Mouse (Mus musculus): ENCODE data around the gene Cacng3. TPM values are rescaled to one million over a fixed set of nuclear protein-coding genes. Genes with fewer than 3 reads are reported as not detected.

Cacng3 gene
- polyA plus RNA-seq, 1 experiment: 77.1 TPM

- Histone ChIP-seq H3K4me3 (ENCODE audit: insufficient read depth, low read length) (no peak overlapping the region), H3K27ac (ENCODE audit: insufficient read depth, low read length) (no peak overlapping the region), H3K4me1 (ENCODE audit: control insufficient read depth, insufficient read depth, low read length) (no peaks in the 10 kb centered on the region)
- TF ChIP-seq POLR2A (IDR thresholded peaks at IDR 0.05; ENCODE audit: extremely low read depth, insufficient read depth, low read length) (no peak), CTCF (IDR thresholded peaks at IDR 0.05; ENCODE audit: extremely low read depth, insufficient read depth, low read length) (no peak)
Observed at GRCm38 (mm10) chr7:122800821-122801220, 130.5 kb downstream of the Cacng3 start.

DNA sequence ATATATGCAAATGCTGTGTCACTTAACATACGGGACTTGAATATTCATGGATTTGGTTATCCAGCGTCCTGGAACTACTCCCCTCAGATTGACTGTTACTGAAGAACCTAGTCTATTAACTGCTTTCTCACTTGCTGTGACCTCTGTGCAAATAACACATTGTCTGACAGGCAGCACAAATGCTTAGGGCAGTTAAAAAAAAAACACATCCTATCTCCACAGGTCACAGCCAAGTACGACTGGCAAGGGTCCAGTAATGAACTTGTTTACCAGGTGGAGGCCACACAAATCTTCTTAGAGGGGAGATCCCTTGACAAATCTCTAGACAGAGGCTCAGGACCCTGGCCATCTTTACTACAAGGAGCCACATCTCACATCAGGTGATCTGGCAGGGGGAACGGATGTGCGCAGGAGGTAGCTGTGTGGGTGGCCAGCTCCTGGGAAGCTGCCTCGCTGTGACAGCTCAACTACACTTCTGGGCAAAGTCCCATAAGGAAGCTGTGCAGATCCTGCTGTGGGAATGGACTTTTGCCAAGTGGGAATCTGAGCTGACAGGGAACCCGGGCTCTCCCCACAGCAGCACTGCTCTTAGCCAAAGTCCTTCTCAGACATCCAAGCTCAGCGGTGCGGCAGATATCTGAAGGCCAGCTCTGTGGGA is 133.7 kb downstream of the Cacng3 start:
- no peak for TF ChIP-seq POLR2A (IDR thresholded peaks at IDR 0.05; ENCODE audit: extremely low read depth, insufficient read depth, low read length)
- TF ChIP-seq CTCF (IDR thresholded peaks at IDR 0.05; ENCODE audit: extremely low read depth, insufficient read depth, low read length): no peak

DNA sequence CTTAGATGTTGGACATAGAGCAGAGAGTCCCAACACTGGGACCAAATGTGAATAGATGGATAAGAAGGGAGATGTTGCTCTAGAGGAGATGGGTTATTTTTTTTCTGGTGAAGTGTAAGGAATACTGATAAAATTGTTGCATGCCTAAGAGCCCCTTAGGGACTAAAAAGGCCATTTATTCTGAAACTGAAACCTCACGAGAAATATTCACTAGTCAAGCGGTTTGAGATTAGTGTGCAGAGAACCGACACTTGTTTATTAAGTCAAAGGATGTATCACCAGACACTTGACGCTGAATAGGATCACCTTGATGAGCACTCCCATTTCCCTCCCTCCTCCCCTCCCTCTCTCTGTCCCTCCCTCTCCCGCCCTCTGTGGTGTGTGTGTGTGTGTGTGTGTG is 136.2 kb downstream of the Cacng3 start:
- no peak overlapping the region for H3K27ac ChIP-seq (ENCODE audit: insufficient read depth, low read length)
- no peak for TF ChIP-seq CTCF (IDR thresholded peaks at IDR 0.05; ENCODE audit: extremely low read depth, insufficient read depth, low read length)
- no peak for TF ChIP-seq POLR2A (IDR thresholded peaks at IDR 0.05; ENCODE audit: extremely low read depth, insufficient read depth, low read length)
- no peaks in the 10 kb centered on the region for H3K4me1 ChIP-seq (ENCODE audit: control insufficient read depth, insufficient read depth, low read length)
- no peak overlapping the region for H3K4me3 ChIP-seq (ENCODE audit: insufficient read depth, low read length)

More for the DNA sequence above, 133.7 kb downstream of the Cacng3 start:
- Histone ChIP-seq H3K4me1 (ENCODE audit: control insufficient read depth, insufficient read depth, low read length) (no peaks in the 10 kb centered on the region), H3K4me3 (ENCODE audit: insufficient read depth, low read length) (no peak overlapping the region), H3K27ac (ENCODE audit: insufficient read depth, low read length) (no peak overlapping the region)

DNA sequence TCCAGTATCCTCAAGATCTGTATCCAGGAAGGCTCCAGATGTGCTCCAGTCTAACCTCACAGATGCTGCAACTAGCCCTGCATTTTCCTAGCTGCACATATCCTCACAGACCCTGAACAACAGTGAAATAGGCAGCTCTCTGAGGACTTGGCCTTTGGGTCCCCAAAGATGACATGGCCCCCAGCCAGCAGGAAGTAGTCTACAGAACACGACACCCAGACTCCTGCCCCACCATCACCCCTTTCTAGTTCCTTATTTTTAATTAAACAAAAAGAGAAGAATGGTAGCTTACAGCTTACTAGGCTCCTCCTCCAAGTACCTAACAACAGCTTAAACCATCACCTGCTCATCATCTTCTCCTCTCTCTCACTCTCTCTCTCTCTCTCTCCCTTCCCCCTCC is 143.4 kb downstream of the Cacng3 start:
- H3K4me3 ChIP-seq (ENCODE audit: insufficient read depth, low read length): no peak overlapping the region
- TF ChIP-seq POLR2A (IDR thresholded peaks at IDR 0.05; ENCODE audit: extremely low read depth, insufficient read depth, low read length) (no peak), CTCF (IDR thresholded peaks at IDR 0.05; ENCODE audit: extremely low read depth, insufficient read depth, low read length) (no peak)
- no peak overlapping the region for H3K27ac ChIP-seq (ENCODE audit: insufficient read depth, low read length)
- H3K4me1 ChIP-seq (ENCODE audit: control insufficient read depth, insufficient read depth, low read length): no peaks in the 10 kb centered on the region

DNA sequence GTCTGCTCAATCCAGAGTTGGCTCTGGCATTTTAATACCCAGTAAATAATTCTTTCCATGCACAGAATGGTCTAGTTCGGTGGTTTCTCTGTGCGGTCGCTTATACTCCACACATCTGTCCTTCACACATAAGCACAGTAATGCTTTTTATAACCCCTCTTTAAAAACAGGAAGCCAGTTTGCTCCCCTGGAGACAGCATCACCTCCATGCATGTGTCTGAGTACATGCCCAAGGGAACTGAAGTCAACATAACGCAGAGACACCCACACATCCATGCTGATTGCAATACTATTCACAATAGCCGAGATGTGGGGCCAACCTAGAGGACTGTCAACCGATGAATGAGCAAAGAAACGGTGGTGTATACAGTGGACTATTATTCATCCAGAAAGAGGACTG is 147.3 kb downstream of the Cacng3 start:
- TF ChIP-seq CTCF (IDR thresholded peaks at IDR 0.05; ENCODE audit: extremely low read depth, insufficient read depth, low read length) (no peak), POLR2A (IDR thresholded peaks at IDR 0.05; ENCODE audit: extremely low read depth, insufficient read depth, low read length) (no peak)
- no peak overlapping the region for H3K27ac ChIP-seq (ENCODE audit: insufficient read depth, low read length)
- peaks cover 1% of the 10 kb centered on the region for H3K4me1 ChIP-seq (ENCODE audit: control insufficient read depth, insufficient read depth, low read length)

More for the DNA sequence above, 147.3 kb downstream of the Cacng3 start:
- no peak overlapping the region for H3K4me3 ChIP-seq (ENCODE audit: insufficient read depth, low read length)

All from cortical plate, adult 2 months (tissue).